Mouse (Mus musculus): ENCODE data around the gene Tigit. TPM values are rescaled to one million over a fixed set of nuclear protein-coding genes. Genes with fewer than 3 reads are reported as not detected.

The Tigit gene
- polyA plus RNA-seq (2015; fragmentation: Nextera tagmentation; extraction: Ambion mirVana) = 0.15 TPM in 1 of 2 replicates, not detected in the other

DNA sequence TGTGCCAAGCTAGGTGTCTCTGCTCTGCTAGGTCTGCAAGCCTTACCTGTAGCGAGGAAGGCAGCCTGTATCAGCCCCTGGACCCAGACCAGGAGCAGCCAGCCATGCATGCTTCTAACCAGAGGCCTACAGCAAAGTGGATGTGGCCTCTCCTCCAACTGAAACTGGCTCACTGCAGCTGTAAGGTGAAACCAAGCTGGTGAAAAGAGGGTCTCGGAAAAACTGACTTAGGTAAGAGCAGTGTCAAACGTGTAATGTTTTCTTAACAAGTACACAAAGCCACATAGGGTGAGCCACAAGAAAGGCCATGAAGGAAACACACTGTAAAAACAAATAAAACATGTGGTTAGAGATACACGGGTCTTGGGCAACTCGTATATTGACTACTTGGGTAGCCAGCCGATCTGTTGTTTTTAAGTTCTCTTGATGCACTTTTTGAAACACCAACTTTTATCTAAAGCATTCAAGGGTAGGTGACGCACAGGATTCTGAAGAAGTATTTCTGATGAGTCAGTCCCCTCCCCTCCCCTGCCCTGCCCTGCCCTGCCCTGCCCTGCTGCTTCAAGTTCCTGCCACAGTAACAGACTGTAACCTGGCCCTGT lies at the start of gene Tigit:
Gene Tigit (minus strand): TSS at position 169 of the 602 bp plus-strand sequence.

MicroRNAs within 50 kb of the gene (microRNA counts, 519-probe panel; counts per million panel counts)
- microRNA mmu-miR-568 = 88.3 counts per million

Other genes with a start within 250 kb of the Tigit start
- gene Drd3, start 89.9 kb upstream of the Tigit start, polyA plus RNA-seq (2015; fragmentation: Nextera tagmentation; extraction: Ambion mirVana) = not detected in 2 replicates
- 6.6 and 6.9 TPM in 2 replicates for gene Ccdc191, start 225.7 kb upstream of the Tigit start, polyA plus RNA-seq (2015; fragmentation: Nextera tagmentation; extraction: Ambion mirVana)